Mouse (Mus musculus) limb, embryonic 14.5 days (tissue): Measurements from ENCODE around the gene Tepp. TPM values are rescaled to one million over a fixed set of nuclear protein-coding genes. Genes with fewer than 3 reads are reported as not detected.

Source experiments
- ATAC-seq: fragments of 200-750 bp; cut with Nextera tagmentation; 2 replicates; pipeline ENCODE4 v1.8.0; 2017; ENCODE audit warnings: low read depth, moderate number of reproducible peaks, moderate TSS enrichment; ENCODE audit not compliant: low FRiP score
- DNase-seq: peaks from one replicate; pipeline ENCODE4 v3.0.0-alpha.2; 2015; ENCODE audit warnings: low spot score
- H3K27ac ChIP-seq: fragments of 300-500 bp; sonication (generic); replicated peaks from 2 replicates; pipeline ENCODE4 v1.5.1; 2014; ENCODE audit warnings: low read depth, mild to moderate bottlenecking, low read length, moderate library complexity, mixed read lengths
- H3K27me3 ChIP-seq: fragments of 300-500 bp; sonication (generic); 2 replicates; pipeline ENCODE4 v1.6.1; 2014; ENCODE audit warnings: low read length, mixed read lengths; ENCODE audit not compliant: control insufficient read depth, insufficient read depth
- H3K36me3 ChIP-seq: fragments of 300-500 bp; sonication (generic); 2 replicates; pipeline ENCODE4 v1.6.1; 2014; ENCODE audit warnings: mild to moderate bottlenecking, low read length, moderate library complexity, mixed read lengths; ENCODE audit not compliant: control insufficient read depth, insufficient read depth
- H3K4me1 ChIP-seq: fragments of 300-500 bp; sonication (generic); 2 replicates; pipeline ENCODE4 v1.6.1; 2014; ENCODE audit warnings: antibody characterized with exemption, low read length, mixed read lengths; ENCODE audit not compliant: control insufficient read depth, insufficient read depth
- H3K4me2 ChIP-seq: fragments of 300-500 bp; sonication (generic); replicated peaks from 2 replicates; pipeline ENCODE4 v1.6.1; 2014; ENCODE audit warnings: low read depth, mild to moderate bottlenecking, low read length, moderate library complexity; ENCODE audit not compliant: severe bottlenecking
- H3K4me3 ChIP-seq: fragments of 300-500 bp; sonication (generic); replicated peaks from 2 replicates; pipeline ENCODE4 v1.5.1; 2014; ENCODE audit warnings: low read length
- H3K9ac ChIP-seq: fragments of 300-500 bp; sonication (generic); 2 replicates; pipeline ENCODE4 v1.6.1; 2014; ENCODE audit warnings: mild to moderate bottlenecking, low read depth, low read length, moderate library complexity; ENCODE audit not compliant: severe bottlenecking
- H3K9me3 ChIP-seq: fragments of 300-500 bp; sonication (generic); 2 replicates; pipeline ENCODE4 v1.6.1; 2016; ENCODE audit warnings: low read length; ENCODE audit not compliant: control insufficient read depth
- POLR2A ChIP-seq: fragments of 200-500 bp; IDR thresholded peaks from 2 replicates; pipeline ENCODE4 v1.8.0; 2012; ENCODE audit warnings: inconsistent platforms, mild to moderate bottlenecking, moderate library complexity, borderline replicate concordance; ENCODE audit not compliant: insufficient read depth, insufficient read length; ENCODE audit errors: extremely low read depth
- WGBS: fragments of 180-500 bp; shearing (Covaris S2); extraction: QIAGEN DNeasy Blood & Tissue Kit; methylation state at CpG from one replicate; pipeline ENCODE4 v1.1.7; 2014; 5-methylcytosine and 5-hydroxymethylcytosine counted together
- polyA plus RNA-seq, 2 experiments: library from polyadenylated mRNA; depleted of rRNA in 1 of 2; stranded (reverse) in 1 of 2; unstranded in 1 of 2; fragments of >200 nt; fragmentation: Nextera tagmentation in 1 of 2; extraction: Ambion mirVana in 1 of 2; gene quantifications; 2 replicates each; pipeline versions ENCODE4 v1.2.1 to v1.2.3; 2012 to 2014

Tepp gene
- polyA plus RNA-seq (2012; rRNA removed) (0.85 and 1.3 TPM in 2 replicates), polyA plus RNA-seq (2014; fragmentation: Nextera tagmentation; extraction: Ambion mirVana) (0.47 TPM in 1 of 2 replicates, not detected in the other)

DNA sequence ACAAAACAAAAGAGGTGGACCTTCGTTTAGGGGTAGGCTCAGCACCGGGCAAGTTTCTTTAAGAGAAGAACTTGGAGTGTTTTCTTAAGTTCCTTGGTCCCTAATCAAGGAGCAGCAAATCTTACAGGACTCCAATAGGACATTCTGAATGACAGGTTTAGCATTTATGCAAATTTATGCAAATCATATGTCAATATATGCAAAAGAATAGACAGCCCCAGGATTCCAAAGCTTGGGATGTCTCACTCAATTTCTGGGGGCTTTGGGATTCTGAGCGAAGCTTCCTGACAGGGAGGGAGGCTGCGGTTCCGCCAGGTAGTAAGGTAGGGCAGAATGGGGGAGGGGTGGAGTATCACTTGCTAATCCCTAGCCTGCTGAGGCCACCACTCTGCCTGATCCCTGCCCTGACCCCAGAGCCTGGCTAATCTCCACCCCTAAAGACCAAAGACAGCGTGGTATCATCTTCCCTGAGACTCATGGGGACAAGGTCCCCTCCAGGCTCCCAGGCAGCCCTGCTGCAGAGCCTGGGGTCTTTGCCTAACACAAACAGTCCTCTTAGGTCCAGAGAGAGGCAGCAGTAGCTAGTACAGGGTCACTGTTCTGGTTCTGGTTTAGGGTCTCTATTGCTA lies at the start of gene Tepp:
Gene Tepp, plus strand, starts transcription at position 225 of the 629 bp plus-strand sequence.
- TF ChIP-seq POLR2A, result no peak
- ATAC-seq (no peak), DNase-seq (no peak)
- Histone ChIP-seq H3K4me1 (no peaks in the 10 kb centered on the region), H3K27me3 (no peaks in the 10 kb centered on the region), H3K27ac (no peak within 1 kb of the TSS), H3K36me3 (no peaks in the 10 kb centered on the region), H3K9me3 (no peaks in the 10 kb centered on the region), H3K4me2 (no peak within 1 kb of the TSS), H3K9ac (no peak within 1 kb of the TSS), H3K4me3 (no peak within 1 kb of the TSS)
- WGBS, result 33% methylated on average over 6 of the region's 6 CpGs

DNA sequence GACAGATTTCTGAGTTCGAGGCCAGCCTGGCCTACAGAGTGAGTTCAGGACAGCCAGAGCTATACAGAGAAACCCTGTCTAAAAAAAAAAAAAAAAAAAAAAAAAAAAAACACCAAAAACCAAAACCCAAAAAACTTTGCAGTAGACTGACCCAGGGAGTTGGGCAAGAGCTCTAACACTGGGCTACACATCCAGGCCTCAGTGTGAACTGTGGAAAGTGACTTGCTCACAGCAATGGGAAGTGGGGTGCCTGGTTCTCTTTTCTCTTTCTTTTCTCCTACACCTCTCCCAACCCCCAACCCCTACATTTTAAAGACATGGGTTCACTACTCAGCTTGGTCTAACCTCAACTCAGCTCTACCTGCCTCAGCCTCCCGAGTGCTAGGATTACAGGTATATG lies 48.2 kb upstream of the Tepp start:
- no peaks in the 10 kb centered on the region for H3K4me1 ChIP-seq
- TF ChIP-seq POLR2A, result no peak
- no peak overlapping the region for H3K27ac ChIP-seq
- H3K27me3 ChIP-seq, result no peaks in the 10 kb centered on the region
- 84% methylated on average over 2 of the region's 2 CpGs for WGBS
- no peak overlapping the region for H3K4me2 ChIP-seq
- no peak for ATAC-seq
- DNase-seq, result no peak
- no peak overlapping the region for H3K9ac ChIP-seq
- H3K36me3 ChIP-seq, result no peaks in the 10 kb centered on the region
- no peak overlapping the region for H3K4me3 ChIP-seq
- no peaks in the 10 kb centered on the region for H3K9me3 ChIP-seq

DNA sequence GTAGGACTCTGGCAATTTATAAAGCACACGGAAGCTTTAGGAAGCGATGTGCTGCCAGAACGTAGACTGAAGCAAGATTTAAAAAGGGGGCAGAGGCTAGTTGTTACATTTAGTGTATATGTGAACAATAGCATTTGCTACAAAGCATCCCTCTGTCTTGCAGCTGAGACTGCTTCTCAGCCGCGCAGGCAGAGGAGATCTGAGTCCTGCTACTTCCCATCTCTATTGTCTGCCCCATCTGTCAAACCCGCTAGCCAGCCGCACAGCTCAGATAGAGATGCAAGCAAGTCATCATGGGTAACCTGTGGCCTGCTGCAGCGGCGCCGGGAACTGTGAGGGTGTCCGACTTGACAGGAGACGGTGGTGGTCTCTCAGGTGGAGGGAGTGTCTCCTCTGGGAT lies 39.9 kb upstream of the Tepp start:
- no peak overlapping the region for H3K4me3 ChIP-seq
- DNase-seq, result no peak
- no peaks in the 10 kb centered on the region for H3K27me3 ChIP-seq
- H3K9me3 ChIP-seq, result no peaks in the 10 kb centered on the region
- no peak for TF ChIP-seq POLR2A
- no peak overlapping the region for H3K27ac ChIP-seq
- no peak overlapping the region for H3K9ac ChIP-seq
- H3K36me3 ChIP-seq, result no peaks in the 10 kb centered on the region
- H3K4me1 ChIP-seq, result no peaks in the 10 kb centered on the region
- no peak for ATAC-seq
- WGBS, result 86% methylated on average over 12 of the region's 12 CpGs
- H3K4me2 ChIP-seq, result no peak overlapping the region

DNA sequence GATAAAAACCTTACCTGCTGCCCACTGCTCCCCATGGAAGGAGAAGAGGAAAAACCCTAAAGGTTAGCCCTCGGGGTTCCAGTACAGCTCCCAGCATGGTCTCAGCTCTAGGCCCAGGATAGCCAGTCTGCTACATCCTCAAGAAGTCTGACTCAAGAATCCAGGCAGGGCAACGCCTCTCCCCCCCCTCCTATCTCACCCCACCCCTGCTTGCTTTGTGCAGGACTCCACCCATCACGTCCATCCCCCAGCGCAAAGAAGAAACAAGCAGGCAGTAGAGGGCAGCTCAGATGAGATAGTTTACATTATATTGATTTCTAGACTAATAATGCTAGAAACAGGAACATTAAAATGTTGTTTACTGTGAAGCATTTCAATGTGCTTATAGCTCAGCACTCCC lies 38.5 kb upstream of the Tepp start:
- no peak overlapping the region for H3K9ac ChIP-seq
- no peak overlapping the region for H3K27ac ChIP-seq
- DNase-seq (no peak), ATAC-seq (no peak)
- no peak overlapping the region for H3K4me3 ChIP-seq
- no peaks in the 10 kb centered on the region for H3K36me3 ChIP-seq
- no peaks in the 10 kb centered on the region for H3K4me1 ChIP-seq
- 39% methylated on average over 4 of the region's 4 CpGs for WGBS
- H3K27me3 ChIP-seq, result no peaks in the 10 kb centered on the region
- no peak overlapping the region for H3K4me2 ChIP-seq
- H3K9me3 ChIP-seq, result no peaks in the 10 kb centered on the region
- TF ChIP-seq POLR2A, result no peak

DNA sequence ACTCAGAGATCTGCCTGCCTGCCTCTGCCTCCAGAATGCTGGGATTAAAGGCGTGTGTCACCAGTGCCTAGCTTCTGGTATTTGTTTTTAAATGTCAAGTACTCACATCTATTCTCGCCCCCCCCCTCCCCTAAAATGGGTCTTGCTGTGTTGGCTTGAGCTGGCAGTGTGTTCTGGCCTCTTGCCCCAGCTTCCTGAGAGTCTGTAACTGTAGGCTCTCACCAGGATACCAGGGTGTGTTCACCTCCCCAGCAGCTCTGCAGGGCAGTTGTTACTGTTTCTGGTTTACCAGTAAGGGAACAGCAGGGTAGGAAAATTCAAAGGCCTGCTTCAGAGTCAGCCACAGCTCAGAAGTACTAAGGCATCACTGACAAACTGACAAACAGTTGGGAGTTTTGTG lies 37.5 kb upstream of the Tepp start:
- no peak for DNase-seq
- Histone ChIP-seq H3K4me1 (no peaks in the 10 kb centered on the region), H3K9me3 (no peaks in the 10 kb centered on the region), H3K4me3 (no peak overlapping the region), H3K9ac (no peak overlapping the region), H3K27me3 (no peaks in the 10 kb centered on the region), H3K36me3 (no peaks in the 10 kb centered on the region), H3K27ac (no peak overlapping the region), H3K4me2 (no peak overlapping the region)
- 27% methylated on average over 2 of the region's 2 CpGs for WGBS
- TF ChIP-seq POLR2A, result no peak
- no peak for ATAC-seq

DNA sequence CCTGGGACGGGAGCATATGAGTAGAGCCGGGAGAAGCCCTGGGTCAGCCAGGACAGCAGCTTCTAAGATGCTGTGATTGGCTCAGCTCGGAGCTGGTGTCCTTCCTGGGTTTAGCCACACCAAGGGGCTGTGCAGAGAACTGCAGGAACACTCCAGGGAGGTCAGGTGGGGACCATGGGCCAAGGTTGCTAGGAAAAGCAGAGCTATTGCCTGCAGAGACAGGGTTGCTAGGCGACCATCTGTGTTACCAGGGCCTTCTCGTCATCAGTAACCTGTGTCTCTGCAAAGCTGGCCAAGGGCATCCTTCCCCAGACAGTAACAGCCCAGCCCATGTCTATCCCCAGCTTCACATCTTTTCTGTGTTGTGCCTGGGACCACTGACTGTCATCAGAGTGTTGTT lies 28.9 kb upstream of the Tepp start:
- WGBS, result 63% methylated on average over 5 of the region's 5 CpGs
- ATAC-seq, result no peak

More for the DNA sequence above, 28.9 kb upstream of the Tepp start:
- H3K4me2 ChIP-seq, result no peak overlapping the region
- H3K27me3 ChIP-seq, result no peaks in the 10 kb centered on the region
- H3K4me3 ChIP-seq, result no peak overlapping the region
- DNase-seq, result no peak
- H3K36me3 ChIP-seq, result no peaks in the 10 kb centered on the region
- no peaks in the 10 kb centered on the region for H3K4me1 ChIP-seq
- H3K9me3 ChIP-seq, result no peaks in the 10 kb centered on the region
- H3K27ac ChIP-seq, result no peak overlapping the region
- no peak overlapping the region for H3K9ac ChIP-seq
- TF ChIP-seq POLR2A, result no peak
